Mouse (Mus musculus) cerebral cortex, adult 2 months (tissue): ENCODE measurements around the gene Acp1.

ENCODE experiments used
- WGBS: fragments of 180-500 bp; shearing (Covaris S2); methylation state at CpG from one replicate; pipeline ENCODE4 v1.1.7; 2018; 5-methylcytosine and 5-hydroxymethylcytosine counted together

The Acp1 gene

GRCm38 (mm10) chr12:30864347-30864746, 47.0 kb downstream of the Acp1 start:
- WGBS = 69% methylated on average over 2 of the region's 2 CpGs

GRCm38 (mm10) chr12:30856172-30856571, 55.2 kb downstream of the Acp1 start:
- WGBS = 91% methylated on average over 5 of the region's 5 CpGs

GRCm38 (mm10) chr12:30855442-30856159, 55.8 kb downstream of the Acp1 start:
- 70% methylated on average over 6 of the region's 6 CpGs for WGBS

GRCm38 (mm10) chr12:30851871-30852270, 59.5 kb downstream of the Acp1 start:
- 81% methylated on average over 6 of the region's 6 CpGs for WGBS

GRCm38 (mm10) chr12:30850902-30851301, 60.5 kb downstream of the Acp1 start:
- WGBS = 29% methylated on average over 2 of the region's 2 CpGs

- 89% methylated on average over 1 of the region's 1 CpGs for WGBS
These were observed 62.9 kb downstream of the Acp1 start for GRCm38 (mm10) chr12:30848521-30848920.
